Mouse (Mus musculus): ENCODE results near the gene Bax. TPM values are rescaled to one million over a fixed set of nuclear protein-coding genes. Genes with fewer than 3 reads are reported as not detected.
"Not testable (repeated sequence)": the region's sequence is repeated elsewhere in the genome, so short reads cannot be mapped to it uniquely, and the experiment has no call there.

Bax gene
- polyA plus RNA-seq, 1 experiment from 2014 or later = 72.6 TPM

GRCm38 (mm10) chr7:45467090-45467670, 482 bp upstream of the Bax start:
- Histone ChIP-seq H3K79me2 (ENCODE audit: inconsistent target) (peaks cover 42% of the 10 kb centered on the region), H3K4me3 (ENCODE audit: inconsistent target) (peak overlapping the region; percentile 12; the same call in 1 of the 2 replicates), H3K36me3 (ENCODE audit: inconsistent target) (peaks cover 26% of the 10 kb centered on the region; the same call in 1 of the 2 replicates), H3K27ac (no peak overlapping the region)
- WGBS (ENCODE audit: missing documents) = 59% methylated on average over 6 of the region's 7 CpGs

GRCm38 (mm10) chr7:45465549-45465948, 1.1 kb downstream of the Bax start:
- H3K79me2 ChIP-seq (ENCODE audit: inconsistent target) = peaks cover 55% of the 10 kb centered on the region
- peak overlapping the region; percentile 95 for H3K27ac ChIP-seq
- peak overlapping the region; percentile 93 for H3K4me3 ChIP-seq (ENCODE audit: inconsistent target)
- 97% methylated on average over 9 of the region's 9 CpGs for WGBS (ENCODE audit: missing documents)
- peaks cover 33% of the 10 kb centered on the region; the same call in 1 of the 2 replicates for H3K36me3 ChIP-seq (ENCODE audit: inconsistent target)

GRCm38 (mm10) chr7:45465112-45465511, 1.6 kb downstream of the Bax start:
- Histone ChIP-seq H3K27ac (peak overlapping the region; percentile 95), H3K36me3 (ENCODE audit: inconsistent target) (peaks cover 33% of the 10 kb centered on the region; the same call in 1 of the 2 replicates)

GRCm38 (mm10) chr7:45463987-45464778, 2.5 kb downstream of the Bax start:
- 97% methylated on average over 7 of the region's 7 CpGs for WGBS (ENCODE audit: missing documents)
- peaks cover 65% of the 10 kb centered on the region for H3K79me2 ChIP-seq (ENCODE audit: inconsistent target)
- peaks cover 33% of the 10 kb centered on the region; the same call in 1 of the 2 replicates for H3K36me3 ChIP-seq (ENCODE audit: inconsistent target)
- H3K27ac ChIP-seq = 0 out of 2 replicates have a peak overlapping the region, but pooled peaks have one; percentile 19
- no peak overlapping the region; the same call in 1 of the 2 replicates for H3K4me3 ChIP-seq (ENCODE audit: inconsistent target)

More at GRCm38 (mm10) chr7:45465112-45465511, 1.6 kb downstream of the Bax start:
- peak overlapping the region; percentile 93 for H3K4me3 ChIP-seq (ENCODE audit: inconsistent target)
- peaks cover 59% of the 10 kb centered on the region for H3K79me2 ChIP-seq (ENCODE audit: inconsistent target)
- 90% methylated on average over 12 of the region's 12 CpGs for WGBS (ENCODE audit: missing documents)

GRCm38 (mm10) chr7:45462868-45463267, 3.8 kb downstream of the Bax start:
- Histone ChIP-seq H3K36me3 (ENCODE audit: inconsistent target) (peaks cover 33% of the 10 kb centered on the region; the same call in 1 of the 2 replicates), H3K79me2 (ENCODE audit: inconsistent target) (peaks cover 78% of the 10 kb centered on the region)
- WGBS (ENCODE audit: missing documents) = 68% methylated on average over 3 of the region's 4 CpGs
- not testable (repeated sequence) for H3K27ac ChIP-seq; H3K4me3 ChIP-seq (ENCODE audit: inconsistent target)

- Histone ChIP-seq H3K79me2 (ENCODE audit: inconsistent target) (peaks cover 83% of the 10 kb centered on the region), H3K36me3 (ENCODE audit: inconsistent target) (peaks cover 33% of the 10 kb centered on the region; the same call in 1 of the 2 replicates), H3K4me3 (ENCODE audit: inconsistent target) (no peak overlapping the region), H3K27ac (peak overlapping the region; percentile 100; the same call in 1 of the 2 replicates)
- 96% methylated on average over 4 of the region's 4 CpGs for WGBS (ENCODE audit: missing documents)
Measured at GRCm38 (mm10) chr7:45462325-45462724, 4.4 kb downstream of the Bax start.

GRCm38 (mm10) chr7:45461781-45462180, 4.9 kb downstream of the Bax start:
- 95% methylated on average over 3 of the region's 4 CpGs for WGBS (ENCODE audit: missing documents)
- Histone ChIP-seq H3K27ac (peak overlapping the region; percentile 100), H3K4me3 (ENCODE audit: inconsistent target) (no peak overlapping the region), H3K79me2 (ENCODE audit: inconsistent target) (peaks cover 83% of the 10 kb centered on the region), H3K36me3 (ENCODE audit: inconsistent target) (peaks cover 33% of the 10 kb centered on the region; the same call in 1 of the 2 replicates)

GRCm38 (mm10) chr7:45461326-45461725, 5.4 kb downstream of the Bax start:
- H3K27ac ChIP-seq = peak overlapping the region; percentile 100
- 100% methylated on average over 1 of the region's 5 CpGs for WGBS (ENCODE audit: missing documents)
- H3K36me3 ChIP-seq (ENCODE audit: inconsistent target) = peaks cover 33% of the 10 kb centered on the region; the same call in 1 of the 2 replicates
- peaks cover 82% of the 10 kb centered on the region for H3K79me2 ChIP-seq (ENCODE audit: inconsistent target)
- no peak overlapping the region for H3K4me3 ChIP-seq (ENCODE audit: inconsistent target)

- H3K27ac ChIP-seq = peak overlapping the region; percentile 100
- WGBS (ENCODE audit: missing documents) = 0% methylated on average over 13 of the region's 13 CpGs
- H3K4me3 ChIP-seq (ENCODE audit: inconsistent target) = peak overlapping the region; percentile 33; the same call in 1 of the 2 replicates
- peaks cover 33% of the 10 kb centered on the region; the same call in 1 of the 2 replicates for H3K36me3 ChIP-seq (ENCODE audit: inconsistent target)
- peaks cover 78% of the 10 kb centered on the region for H3K79me2 ChIP-seq (ENCODE audit: inconsistent target)
Measured at GRCm38 (mm10) chr7:45460860-45461314, 5.8 kb downstream of the Bax start.

- Histone ChIP-seq H3K27ac (peak overlapping the region; percentile 100), H3K36me3 (ENCODE audit: inconsistent target) (peaks cover 33% of the 10 kb centered on the region; the same call in 1 of the 2 replicates), H3K79me2 (ENCODE audit: inconsistent target) (peaks cover 72% of the 10 kb centered on the region), H3K4me3 (ENCODE audit: inconsistent target) (peak overlapping the region; percentile 33)
- WGBS (ENCODE audit: missing documents) = 36% methylated on average over 7 of the region's 7 CpGs
Measured at GRCm38 (mm10) chr7:45460377-45460776, 6.3 kb downstream of the Bax start.

- peaks cover 28% of the 10 kb centered on the region; the same call in 1 of the 2 replicates for H3K36me3 ChIP-seq (ENCODE audit: inconsistent target)
- H3K27ac ChIP-seq = peak within 1 kb of the TSS; percentile 100
- peak within 1 kb of the TSS; percentile 99 for H3K4me3 ChIP-seq (ENCODE audit: inconsistent target)
- 3% methylated on average over 20 of the region's 37 CpGs for WGBS (ENCODE audit: missing documents)
- peaks cover 65% of the 10 kb centered on the region for H3K79me2 ChIP-seq (ENCODE audit: inconsistent target)
Measured at GRCm38 (mm10) chr7:45459564-45460140, 7.0 kb downstream of the Bax start, which contains the start of gene Ftl1. Ftl1 (minus strand) TSS chr7:45459884.

GRCm38 (mm10) chr7:45458748-45459563, 7.7 kb downstream of the Bax start:
- Histone ChIP-seq H3K36me3 (ENCODE audit: inconsistent target) (peaks cover 21% of the 10 kb centered on the region; the same call in 1 of the 2 replicates), H3K79me2 (ENCODE audit: inconsistent target) (peaks cover 58% of the 10 kb centered on the region), H3K4me3 (ENCODE audit: inconsistent target) (peak overlapping the region; percentile 99), H3K27ac (peak overlapping the region; percentile 96)
- 1% methylated on average over 41 of the region's 43 CpGs for WGBS (ENCODE audit: missing documents)

- H3K36me3 ChIP-seq (ENCODE audit: inconsistent target) = peaks cover 10% of the 10 kb centered on the region; the same call in 1 of the 2 replicates
- peak overlapping the region; percentile 99 for H3K4me3 ChIP-seq (ENCODE audit: inconsistent target)
Measured at GRCm38 (mm10) chr7:45457204-45458060, 9.3 kb downstream of the Bax start.

More at GRCm38 (mm10) chr7:45457204-45458060, 9.3 kb downstream of the Bax start:
- Histone ChIP-seq H3K79me2 (ENCODE audit: inconsistent target) (peaks cover 43% of the 10 kb centered on the region), H3K27ac (peak overlapping the region; percentile 96)
- 1% methylated on average over 7 of the region's 10 CpGs for WGBS (ENCODE audit: missing documents)
